Mouse (Mus musculus) testis, adult 2 months (tissue): Measurements from ENCODE around the gene Dst. TPM values are rescaled to one million over a fixed set of nuclear protein-coding genes. Genes with fewer than 3 reads are reported as not detected.

Experiments
- H3K27ac ChIP-seq: fragments of 200-500 bp; 2 replicates; pipeline ENCODE4 v1.5.1; 2012; ENCODE audit warnings: low read depth, low read length; ENCODE audit not compliant: control insufficient read depth, insufficient read depth
- H3K27me3 ChIP-seq: fragments of 200-500 bp; 2 replicates; pipeline ENCODE4 v1.6.1; 2012; ENCODE audit warnings: mild to moderate bottlenecking, low read length, moderate library complexity; ENCODE audit not compliant: control insufficient read depth, insufficient read depth
- H3K36me3 ChIP-seq: fragments of 200-500 bp; 2 replicates; pipeline ENCODE4 v1.6.1; 2012; ENCODE audit warnings: mild to moderate bottlenecking, low read length; ENCODE audit not compliant: control insufficient read depth, insufficient read depth
- H3K4me1 ChIP-seq: fragments of 200-500 bp; 2 replicates; pipeline ENCODE4 v1.6.1; 2012; ENCODE audit warnings: low read length; ENCODE audit not compliant: control insufficient read depth, insufficient read depth
- H3K4me3 ChIP-seq: fragments of 200-500 bp; 2 replicates; pipeline ENCODE4 v1.5.1; 2012; ENCODE audit warnings: low read depth, mild to moderate bottlenecking, low read length, moderate library complexity, mixed read lengths; ENCODE audit not compliant: control insufficient read depth
- CTCF ChIP-seq: fragments of 200-500 bp; IDR thresholded peaks from 2 replicates; pipeline ENCODE4 v1.5.1; 2012; ENCODE audit warnings: low read depth, mild to moderate bottlenecking, inconsistent platforms, low read length, moderate library complexity; ENCODE audit not compliant: control insufficient read depth, insufficient read depth, insufficient replicate concordance
- POLR2A ChIP-seq: fragments of 200-500 bp; IDR thresholded peaks from 2 replicates; pipeline ENCODE4 v1.6.1; 2012; ENCODE audit warnings: low read depth, mild to moderate bottlenecking, inconsistent platforms, low read length, moderate library complexity; ENCODE audit not compliant: control insufficient read depth
- polyA plus RNA-seq: library from polyadenylated mRNA; depleted of rRNA; stranded (reverse); fragments of >200 nt; gene quantifications from 2 replicates; pipeline ENCODE4 v1.2.3, GENCODE M21; 2012

The Dst gene
- polyA plus RNA-seq, 1 experiment: 33.0 TPM

DNA sequence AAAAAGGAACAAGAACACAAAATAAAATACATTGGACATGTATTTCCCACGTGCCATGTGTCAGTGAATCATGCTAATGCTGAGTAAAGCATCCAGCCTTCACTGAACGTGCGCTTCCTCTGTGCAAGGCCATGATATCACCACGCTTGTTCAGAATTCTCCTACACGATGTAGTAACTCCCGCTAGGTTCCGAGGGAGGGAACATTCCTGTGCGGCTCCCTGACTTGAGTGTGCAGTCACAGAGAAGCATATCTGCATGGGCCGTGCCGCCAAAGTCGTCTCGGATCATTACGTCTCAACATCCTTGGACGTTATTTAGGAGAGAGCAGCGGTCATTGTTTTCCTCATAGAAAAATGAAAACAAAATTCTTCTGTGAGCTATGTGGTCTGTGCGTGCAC lies 224.8 kb downstream of the Dst start:
- H3K36me3 ChIP-seq: no peaks in the 10 kb centered on the region
- no peak overlapping the region for H3K27ac ChIP-seq
- H3K27me3 ChIP-seq: no peaks in the 10 kb centered on the region
- no peak overlapping the region for H3K4me3 ChIP-seq
- H3K4me1 ChIP-seq: 0 out of 2 replicates have a peak, but pooled peaks cover 2% of the 10 kb centered on the region
- TF ChIP-seq CTCF (no peak), POLR2A (no peak)

- no peaks in the 10 kb centered on the region for H3K27me3 ChIP-seq
- H3K36me3 ChIP-seq: no peaks in the 10 kb centered on the region
- H3K27ac ChIP-seq: no peak overlapping the region
- H3K4me1 ChIP-seq: peaks cover 2% of the 10 kb centered on the region; the same call in 1 of the 2 replicates
- H3K4me3 ChIP-seq: no peak overlapping the region
- TF ChIP-seq CTCF: no peak
- no peak for TF ChIP-seq POLR2A
Measured at GRCm38 (mm10) chr1:34135535-34135934, 227.5 kb downstream of the Dst start.

DNA sequence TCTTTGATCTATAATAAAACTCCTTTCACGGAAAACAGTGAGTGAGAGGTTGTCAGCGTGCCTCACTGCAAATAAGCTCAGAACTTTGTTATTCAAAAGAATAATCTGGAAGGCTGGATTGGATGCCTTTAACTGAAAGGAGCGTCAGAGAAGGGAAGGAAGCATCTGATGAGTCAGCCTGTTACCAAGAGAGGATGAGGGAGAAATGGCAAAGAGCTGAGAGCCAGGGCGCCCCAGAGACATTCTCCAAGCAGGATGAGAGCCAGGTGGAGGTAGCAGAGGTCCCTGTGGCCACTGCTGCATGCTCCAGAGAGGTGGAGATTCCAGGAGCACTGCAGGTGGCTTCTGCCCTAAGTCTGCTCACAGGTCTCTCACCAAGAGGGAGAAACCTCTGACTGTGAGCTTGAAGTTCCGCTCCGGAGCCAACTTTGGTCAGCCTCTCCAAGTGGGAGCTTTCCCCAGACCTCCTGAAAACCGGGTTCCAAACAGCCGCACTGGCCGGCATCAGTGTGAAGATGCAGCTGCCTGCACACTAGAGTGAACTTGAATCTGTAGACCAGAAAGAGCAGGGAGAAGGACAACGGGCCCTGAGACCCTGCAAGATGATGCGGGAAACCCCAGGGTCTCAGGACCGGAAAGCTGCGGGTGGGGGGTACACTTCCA lies 231.3 kb downstream of the Dst start:
- H3K27me3 ChIP-seq: no peaks in the 10 kb centered on the region
- H3K4me3 ChIP-seq: no peak overlapping the region
- no peak overlapping the region for H3K27ac ChIP-seq
- no peaks in the 10 kb centered on the region for H3K36me3 ChIP-seq
- TF ChIP-seq CTCF: no peak
- no peaks in the 10 kb centered on the region; the same call in 1 of the 2 replicates for H3K4me1 ChIP-seq

- Histone ChIP-seq H3K27me3 (no peaks in the 10 kb centered on the region), H3K4me1 (no peaks in the 10 kb centered on the region; the same call in 1 of the 2 replicates), H3K4me3 (no peak overlapping the region), H3K27ac (no peak overlapping the region), H3K36me3 (no peaks in the 10 kb centered on the region)
- TF ChIP-seq POLR2A (no peak), CTCF (no peak)
Measured at GRCm38 (mm10) chr1:34139871-34140471, 231.9 kb downstream of the Dst start.

- Histone ChIP-seq H3K4me3 (no peak overlapping the region), H3K4me1 (no peaks in the 10 kb centered on the region; the same call in 1 of the 2 replicates), H3K36me3 (no peaks in the 10 kb centered on the region), H3K27me3 (no peaks in the 10 kb centered on the region), H3K27ac (no peak overlapping the region)
- no peak for TF ChIP-seq POLR2A
- TF ChIP-seq CTCF: no peak
Measured at GRCm38 (mm10) chr1:34140686-34141085, 232.7 kb downstream of the Dst start.

GRCm38 (mm10) chr1:34142951-34143580 lies 235.0 kb downstream of the Dst start:
- TF ChIP-seq CTCF (no peak), POLR2A (no peak)
- Histone ChIP-seq H3K27me3 (no peaks in the 10 kb centered on the region), H3K27ac (no peak overlapping the region), H3K4me3 (no peak overlapping the region), H3K4me1 (no peaks in the 10 kb centered on the region; the same call in 1 of the 2 replicates), H3K36me3 (no peaks in the 10 kb centered on the region)

GRCm38 (mm10) chr1:34144826-34145225 lies 236.8 kb downstream of the Dst start:
- H3K4me1 ChIP-seq: no peaks in the 10 kb centered on the region; the same call in 1 of the 2 replicates
- H3K4me3 ChIP-seq: peak overlapping the region; percentile 3; the same call in 1 of the 2 replicates
- H3K27me3 ChIP-seq: no peaks in the 10 kb centered on the region
- H3K27ac ChIP-seq: no peak overlapping the region
- H3K36me3 ChIP-seq: no peaks in the 10 kb centered on the region
- no peak for TF ChIP-seq POLR2A
- TF ChIP-seq CTCF: no peak

DNA sequence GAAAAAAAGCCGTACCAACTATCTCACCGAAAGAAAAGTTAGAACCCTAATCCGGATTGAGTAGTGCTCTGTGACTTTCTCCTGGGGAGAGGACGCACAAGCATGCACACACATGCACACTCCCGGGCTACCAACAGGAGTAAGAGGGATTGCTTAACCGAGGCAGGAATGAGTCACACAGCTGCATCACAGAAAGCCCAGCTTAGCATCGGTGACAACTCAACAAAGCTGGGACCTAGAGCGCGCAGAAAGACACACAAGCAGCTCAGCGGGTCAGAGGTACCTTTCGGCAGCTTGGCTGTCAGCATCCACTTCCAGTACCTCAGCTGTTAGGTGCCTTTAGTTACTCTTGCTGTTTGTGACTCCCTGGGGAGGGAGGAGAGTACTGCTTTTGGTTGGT lies 240.0 kb downstream of the Dst start:
- Histone ChIP-seq H3K36me3 (no peaks in the 10 kb centered on the region), H3K27ac (no peak overlapping the region), H3K4me1 (no peaks in the 10 kb centered on the region), H3K4me3 (no peak overlapping the region), H3K27me3 (no peaks in the 10 kb centered on the region)
- TF ChIP-seq POLR2A: no peak
- no peak for TF ChIP-seq CTCF
